ENCODE assay signal across 31 mouse cellular contexts in genomic region chr4:152160748-152161147, GRCm38 (mm10). TPM values are rescaled to one million over a fixed set of nuclear protein-coding genes. Genes with fewer than 3 reads are reported as not detected.
DNase-seq lines count a peak whose midpoint lies in the region; ATAC-seq and TF ChIP-seq lines count a peak whose summit lies in the region.
"Had no signal": no experiment of that assay in that cellular context is flagged by ENCODE, and none has a peak within 500 bp of the region (broad histone marks: within the 10 kb centered on the region; RNA-seq: fewer than 3 reads in every experiment).

No protein-coding gene starts in this region.

- H3K9me3 ChIP-seq in E14TG2a.4 (ENCODE audit: low read length), result peaks cover 16% of the 10 kb centered on the region
- H3K9me3 ChIP-seq in intestine, postnatal 0 days (ENCODE audit: control insufficient read depth), result no peaks in the 10 kb centered on the region
- no peaks in the 10 kb centered on the region for H3K9me3 ChIP-seq in kidney, embryonic 16.5 days (ENCODE audit: low read length)
- no peaks in the 10 kb centered on the region for H3K9me3 ChIP-seq in forebrain, embryonic 12.5 days
- H3K9me3 ChIP-seq: heart, embryonic 15.5 days; hindbrain, embryonic 15.5 days; limb, embryonic 15.5 days; liver, embryonic 15.5 days; lung, embryonic 15.5 days; midbrain, embryonic 10.5 days; neural tube, embryonic 13.5 days had no signal

- peaks cover 46% of the 10 kb centered on the region for H3K4me1 ChIP-seq in E14TG2a.4 (replicated peaks; ENCODE audit: low read depth, low read length)
- H3K4me1 ChIP-seq in intestine, postnatal 0 days (replicated peaks; ENCODE audit: control insufficient read depth, insufficient read depth, low read length), result peaks cover 12% of the 10 kb centered on the region
- H3K4me1 ChIP-seq in kidney, embryonic 16.5 days (ENCODE audit: insufficient read depth, low read length), result peaks cover 18% of the 10 kb centered on the region
- H3K4me1 ChIP-seq in small intestine, adult 2 months (ENCODE audit: control insufficient read depth, insufficient read depth, insufficient read length, low read length), result peaks cover 41% of the 10 kb centered on the region
- peaks cover 14% of the 10 kb centered on the region for H3K4me1 ChIP-seq in forebrain, embryonic 12.5 days
- H3K4me1 ChIP-seq: embryonic facial prominence, embryonic 12.5 days had no signal

- peaks cover 56% of the 10 kb centered on the region for H3K27me3 ChIP-seq in E14TG2a.4 (ENCODE audit: insufficient read depth, low read length)
- H3K27me3 ChIP-seq in intestine, postnatal 0 days (replicated peaks; ENCODE audit: control insufficient read depth, insufficient read depth, low read length), result peaks cover 24% of the 10 kb centered on the region
- H3K27me3 ChIP-seq in kidney, embryonic 16.5 days (ENCODE audit: insufficient read depth, low read length), result peaks cover 60% of the 10 kb centered on the region
- H3K27me3 ChIP-seq in small intestine, adult 2 months (ENCODE audit: control insufficient read depth, insufficient read depth, low read length), result peaks cover 10% of the 10 kb centered on the region; the same call in 1 of the 2 replicates
- peaks cover 80% of the 10 kb centered on the region for H3K27me3 ChIP-seq in forebrain, embryonic 12.5 days

- no peak for TF ChIP-seq CTCF in E14TG2a.4 (conservative IDR thresholded peaks at IDR 0.05; ENCODE audit: low read length)
- peak; percentile 46 for TF ChIP-seq CTCF in intestine, postnatal 0 days (IDR thresholded peaks at IDR 0.05; ENCODE audit: low read depth)
- no peak for TF ChIP-seq CTCF in small intestine, adult 2 months (IDR thresholded peaks at IDR 0.05; ENCODE audit: extremely low read depth, insufficient read length, insufficient replicate concordance, low read depth, low read length)
- no peak for TF ChIP-seq CTCF in left cerebral cortex, adult 2 months (IDR thresholded peaks at IDR 0.05)

- peak overlapping the region; percentile 79; the same call in 1 of the 2 replicates for H3K4me3 ChIP-seq in E14TG2a.4 (replicated peaks; ENCODE audit: low read length)
- H3K4me3 ChIP-seq in intestine, postnatal 0 days (ENCODE audit: low read depth, low read length), result no peak overlapping the region
- no peak overlapping the region for H3K4me3 ChIP-seq in kidney, embryonic 16.5 days (ENCODE audit: low read length)
- H3K4me3 ChIP-seq in small intestine, adult 2 months (ENCODE audit: low read depth, low read length), result peak overlapping the region; percentile 73
- H3K4me3 ChIP-seq in forebrain, embryonic 12.5 days (replicated peaks), result no peak overlapping the region
- no peak overlapping the region for H3K4me3 ChIP-seq in left cerebral cortex, adult 2 months
- H3K4me3 ChIP-seq: embryonic facial prominence, embryonic 12.5 days; gastrocnemius, adult 2 months; heart, embryonic 15.5 days; hindbrain, embryonic 15.5 days; limb, embryonic 15.5 days; liver, embryonic 15.5 days; lung, embryonic 15.5 days; midbrain, embryonic 10.5 days; myocyte; neural tube, embryonic 13.5 days had no signal

- WGBS in intestine, postnatal 0 days, result 22% methylated on average over 4 of the region's 4 CpGs
- 37% methylated on average over 4 of the region's 4 CpGs for WGBS in kidney, embryonic 16.5 days
- 26% methylated on average over 4 of the region's 4 CpGs for WGBS in small intestine, adult 2 months
- WGBS in forebrain, embryonic 12.5 days, result 26% methylated on average over 4 of the region's 4 CpGs

- intact Hi-C loops in left cerebral cortex, adult 2 months (cut with DNase I), result no loop called here

- ATAC-seq in intestine, postnatal 0 days, result peak; percentile 92
- ATAC-seq in kidney, embryonic 16.5 days (ENCODE audit: low FRiP score, low TSS enrichment), result peak; percentile 58; the same call in 1 of the 2 replicates
- no peak for ATAC-seq in forebrain, embryonic 12.5 days (ENCODE audit: low FRiP score)
- ATAC-seq: CD4-positive, CD25-positive, alpha-beta regulatory T cell, adult 4 months; midbrain, embryonic 16.5 days had no signal

- H3K9ac ChIP-seq in intestine, postnatal 0 days (ENCODE audit: low read depth, low read length), result no peak overlapping the region
- no peak overlapping the region for H3K9ac ChIP-seq in kidney, embryonic 16.5 days (replicated peaks; ENCODE audit: low read length)
- H3K9ac ChIP-seq in forebrain, embryonic 12.5 days, result no peak overlapping the region
- H3K9ac ChIP-seq: embryonic facial prominence, embryonic 12.5 days; heart, embryonic 15.5 days; hindbrain, embryonic 15.5 days; limb, embryonic 15.5 days; liver, embryonic 15.5 days; lung, embryonic 15.5 days; neural tube, embryonic 13.5 days had no signal

- H3K27ac ChIP-seq in intestine, postnatal 0 days (ENCODE audit: low read depth, low read length), result peak overlapping the region; percentile 91
- no peak overlapping the region for H3K27ac ChIP-seq in kidney, embryonic 16.5 days (ENCODE audit: low read length)
- peak overlapping the region; percentile 98 for H3K27ac ChIP-seq in small intestine, adult 2 months (ENCODE audit: insufficient read depth, low read depth, low read length)
- no peak overlapping the region for H3K27ac ChIP-seq in forebrain, embryonic 12.5 days
- H3K27ac ChIP-seq in left cerebral cortex, adult 2 months, result no peak overlapping the region
- H3K27ac ChIP-seq: embryonic facial prominence, embryonic 12.5 days; gastrocnemius, adult 2 months; heart, embryonic 15.5 days; hindbrain, embryonic 15.5 days; limb, embryonic 15.5 days; liver, embryonic 15.5 days; lung, embryonic 15.5 days; macrophage; midbrain, embryonic 10.5 days; neural tube, embryonic 13.5 days had no signal

- H3K36me3 ChIP-seq in E14TG2a.4 (ENCODE audit: insufficient read depth, low read length), result no peaks in the 10 kb centered on the region
- H3K36me3 ChIP-seq in intestine, postnatal 0 days (ENCODE audit: control insufficient read depth, insufficient read depth), result no peaks in the 10 kb centered on the region
- no peaks in the 10 kb centered on the region for H3K36me3 ChIP-seq in kidney, embryonic 16.5 days (ENCODE audit: insufficient read depth, low read length)
- H3K36me3 ChIP-seq in small intestine, adult 2 months (ENCODE audit: control insufficient read depth, insufficient read depth, low read length), result no peaks in the 10 kb centered on the region
- no peaks in the 10 kb centered on the region for H3K36me3 ChIP-seq in forebrain, embryonic 12.5 days (replicated peaks)
- H3K36me3 ChIP-seq: embryonic facial prominence, embryonic 12.5 days; heart, embryonic 15.5 days; hindbrain, embryonic 15.5 days; limb, embryonic 15.5 days; liver, embryonic 15.5 days; lung, embryonic 15.5 days; midbrain, embryonic 10.5 days; neural tube, embryonic 13.5 days had no signal

- no peak for TF ChIP-seq POLR2A in small intestine, adult 2 months (IDR thresholded peaks at IDR 0.05; ENCODE audit: low read depth, low read length)

- peak overlapping the region; percentile 71 for H3K4me2 ChIP-seq in intestine, postnatal 0 days (replicated peaks; ENCODE audit: low read depth)
- H3K4me2 ChIP-seq in kidney, embryonic 16.5 days (replicated peaks; ENCODE audit: low read depth, low read length), result no peak overlapping the region
- no peak overlapping the region for H3K4me2 ChIP-seq in forebrain, embryonic 12.5 days
- H3K4me2 ChIP-seq: embryonic facial prominence, embryonic 12.5 days; heart, embryonic 15.5 days; hindbrain, embryonic 15.5 days; limb, embryonic 15.5 days; liver, embryonic 15.5 days; lung, embryonic 15.5 days; neural tube, embryonic 13.5 days had no signal

- no peak for DNase-seq in adipocyte (ENCODE audit: low spot score)
- no peak for DNase-seq in left cerebral cortex, adult 2 months (ENCODE audit: extremely low spot score in 1 of 2, low spot score in 2 of 2)
- DNase-seq: adrenal gland, adult 2 months; cerebellum, adult 11-12 months; cerebellum, postnatal 25 days; gastrocnemius, adult 2 months; heart, postnatal 36 days; left cerebral cortex, postnatal 4 days; right cerebral cortex, postnatal 4 days; thymus, postnatal 14 days had no signal

RNA-seq across cellular contexts. Expression of gene Hes2, which starts 2.1 kb away (rescaled TPM):
- 8.6 and 11.2 TPM in 2 replicates for polyA plus RNA-seq in intestine, postnatal 0 days (2015; fragmentation: Nextera tagmentation; extraction: Ambion mirVana)
- polyA plus RNA-seq in kidney, embryonic 16.5 days (2015; fragmentation: Nextera tagmentation; extraction: Ambion mirVana), result 0.14 and 0.57 TPM in 2 replicates
- polyA plus RNA-seq in small intestine, adult 2 months (2012; rRNA removed), result 8.3 and 51.7 TPM in 2 replicates
- polyA plus RNA-seq in forebrain, embryonic 12.5 days (2016; fragmentation: Nextera tagmentation; extraction: Ambion mirVana), result not detected in 2 replicates
- total RNA-seq in left cerebral cortex, adult 2 months (2021), result not detected
- total RNA-seq: adrenal gland, adult 2 months; gastrocnemius, adult 2 months; gastrocnemius, postnatal 4 days; heart, adult 8-10 months; heart, postnatal 36 days; left cerebral cortex, adult 18-20 months; left cerebral cortex, postnatal 4 days had no signal
- polyA plus RNA-seq: adrenal gland, adult 2 months; CD4-positive, CD25-positive, alpha-beta regulatory T cell, adult 4 months; embryonic facial prominence, embryonic 12.5 days; forebrain, embryonic 11.5 days; hindbrain, embryonic 15.5 days; liver, embryonic 15.5 days; midbrain, embryonic 16.5 days; myocyte had no signal

RNA-seq across cellular contexts. Expression of gene Espn, which starts 8.6 kb away (rescaled TPM):
- 260 and 264 TPM in 2 replicates for polyA plus RNA-seq in intestine, postnatal 0 days (2015; fragmentation: Nextera tagmentation; extraction: Ambion mirVana)
- polyA plus RNA-seq in kidney, embryonic 16.5 days (2015; fragmentation: Nextera tagmentation; extraction: Ambion mirVana), result 22.2 and 30.6 TPM in 2 replicates
- polyA plus RNA-seq in small intestine, adult 2 months (2012; rRNA removed), result 124 and 572 TPM in 2 replicates
- 1.8 and 2.1 TPM in 2 replicates for polyA plus RNA-seq in forebrain, embryonic 12.5 days (2016; fragmentation: Nextera tagmentation; extraction: Ambion mirVana)
- total RNA-seq in left cerebral cortex, adult 2 months (2021), result 1 to 10 TPM; 2.1 to 2.6 TPM

RNA-seq across cellular contexts. Expression of gene Acot7, which starts 17.2 kb away (rescaled TPM):
- polyA plus RNA-seq in intestine, postnatal 0 days (2015; fragmentation: Nextera tagmentation; extraction: Ambion mirVana), result 24.1 and 28.7 TPM in 2 replicates
- polyA plus RNA-seq in kidney, embryonic 16.5 days (2015; fragmentation: Nextera tagmentation; extraction: Ambion mirVana), result 75.1 and 76.4 TPM in 2 replicates
- 30.0 and 33.4 TPM in 2 replicates for polyA plus RNA-seq in small intestine, adult 2 months (2012; rRNA removed)
- polyA plus RNA-seq in forebrain, embryonic 12.5 days (2016; fragmentation: Nextera tagmentation; extraction: Ambion mirVana), result 85.9 and 86.7 TPM in 2 replicates
- total RNA-seq in left cerebral cortex, adult 2 months (2021), result 100 to 1,000 TPM; 300 to 307 TPM

RNA-seq across cellular contexts. Expression of gene Tnfrsf25, which starts 45.0 kb away (rescaled TPM):
- polyA plus RNA-seq in intestine, postnatal 0 days (2015; fragmentation: Nextera tagmentation; extraction: Ambion mirVana), result 0.82 and 1.2 TPM in 2 replicates
- 1.9 and 3.0 TPM in 2 replicates for polyA plus RNA-seq in kidney, embryonic 16.5 days (2015; fragmentation: Nextera tagmentation; extraction: Ambion mirVana)
- 1.9 and 3.8 TPM in 2 replicates for polyA plus RNA-seq in small intestine, adult 2 months (2012; rRNA removed)
- polyA plus RNA-seq in forebrain, embryonic 12.5 days (2016; fragmentation: Nextera tagmentation; extraction: Ambion mirVana), result 0.66 and 0.76 TPM in 2 replicates
- total RNA-seq in left cerebral cortex, adult 2 months (2021), result 10 to 100 TPM; 16.4 to 28.6 TPM
- polyA plus RNA-seq: forebrain, embryonic 11.5 days had no signal

Comparison
In these comparisons a context has a peak if more than half of its experiments do, and no peak if none do; other contexts are left out.
1. H3K4me3 ChIP-seq: peak in E14TG2a.4 (single experiment) and small intestine, adult 2 months (single experiment); none in intestine, postnatal 0 days (single experiment), kidney, embryonic 16.5 days (single experiment), forebrain, embryonic 12.5 days (single experiment) and left cerebral cortex, adult 2 months (single experiment).
2. H3K27ac ChIP-seq: peak in intestine, postnatal 0 days (single experiment) and small intestine, adult 2 months (single experiment); none in kidney, embryonic 16.5 days (single experiment), forebrain, embryonic 12.5 days (single experiment) and left cerebral cortex, adult 2 months (single experiment).